Mouse (Mus musculus) large intestine, adult 2 months (tissue): ENCODE results near the gene Tmem117. TPM values are rescaled to one million over a fixed set of nuclear protein-coding genes. Genes with fewer than 3 reads are reported as not detected.

Source experiments
- DNase-seq: peaks from one replicate; pipeline ENCODE4 v3.0.0-alpha.2; 2012; ENCODE audit warnings: low read depth, low spot score
- WGBS: fragments of 180-500 bp; shearing (Covaris S2); methylation state at CpG from one replicate; pipeline ENCODE4 v1.1.7; 2018; 5-methylcytosine and 5-hydroxymethylcytosine counted together
- polyA plus RNA-seq: library from polyadenylated mRNA; depleted of rRNA; stranded (reverse); fragments of >200 nt; gene quantifications from 2 replicates; pipeline ENCODE4 v1.2.3, GENCODE M21; 2012; rRNA removed

Gene Tmem117
- 16.0 and 18.7 TPM in 2 replicates for polyA plus RNA-seq

DNA sequence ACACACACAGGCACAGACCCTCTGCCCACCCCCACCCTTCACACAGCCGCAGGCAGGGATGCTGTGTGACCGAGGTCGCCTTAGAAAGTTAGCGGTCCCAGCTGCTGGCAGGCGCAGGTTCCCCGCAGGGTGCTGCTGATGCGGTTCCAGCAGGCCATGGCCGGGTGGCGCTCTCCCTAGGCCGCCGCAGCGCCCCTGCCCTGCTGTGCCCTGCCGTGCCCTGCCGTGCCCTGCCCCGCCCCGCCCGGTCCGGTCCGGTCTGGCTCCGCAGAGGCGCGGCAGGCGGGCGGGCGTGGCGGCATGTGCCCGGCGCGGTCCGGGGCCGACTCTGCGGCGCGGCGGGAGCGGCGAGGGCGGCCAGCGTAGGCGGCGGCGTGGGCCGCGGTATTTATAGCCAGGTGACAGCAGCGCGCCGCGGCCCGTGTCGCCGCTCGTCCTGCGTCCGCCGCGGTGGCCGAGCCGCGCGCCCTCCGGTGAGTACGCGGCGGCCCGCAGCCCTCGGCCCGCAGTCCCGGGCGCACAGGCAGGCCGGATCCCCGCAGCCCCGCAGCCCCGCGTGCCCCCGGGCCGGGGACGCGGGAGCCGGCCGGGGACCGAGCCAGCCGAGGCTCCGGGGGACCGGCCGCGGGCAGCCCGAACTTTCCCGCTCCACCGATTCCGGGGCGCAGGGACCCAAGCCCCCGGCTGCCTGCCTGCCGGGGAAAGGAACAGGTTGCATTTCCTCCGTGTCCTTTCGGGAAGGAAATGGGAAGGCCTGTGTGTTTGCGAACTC, at the start of gene Tmem117:
Gene Tmem117, plus strand, starts transcription at position 403 of the 772 bp plus-strand sequence.
- 1% methylated on average over 83 of the region's 96 CpGs for WGBS
- peak; percentile 39 for DNase-seq

DNA sequence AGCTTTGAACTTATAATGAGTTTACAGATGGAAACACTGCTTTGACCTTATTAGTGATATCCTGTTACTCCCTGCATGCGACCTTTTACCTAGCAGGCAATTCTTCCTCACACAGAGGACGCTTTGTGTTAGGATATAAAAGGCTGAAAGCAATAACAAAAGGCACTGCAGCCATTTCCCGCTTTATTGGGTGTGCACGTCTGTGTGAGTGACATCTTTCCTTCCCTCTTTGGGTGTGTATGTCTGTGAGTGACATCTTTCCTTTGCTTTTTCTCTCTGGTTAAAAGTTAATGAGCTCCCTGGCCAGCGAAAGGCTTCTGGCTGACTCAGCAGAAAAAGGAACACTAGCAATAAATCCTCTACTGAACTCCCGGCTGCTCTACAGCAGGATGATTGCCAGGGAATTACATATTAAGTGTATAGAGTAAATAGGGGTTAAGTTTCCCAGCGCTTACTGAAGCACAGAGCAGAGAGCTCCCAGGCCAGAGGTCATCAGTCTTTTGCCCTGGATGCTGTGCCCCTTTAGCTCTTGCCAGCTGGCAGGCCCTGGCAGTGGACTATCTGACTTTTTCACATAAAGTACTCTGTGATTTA, 46.9 kb upstream of the Tmem117 start:
- 24% methylated on average over 7 of the region's 7 CpGs for WGBS
- DNase-seq = no peak

DNA sequence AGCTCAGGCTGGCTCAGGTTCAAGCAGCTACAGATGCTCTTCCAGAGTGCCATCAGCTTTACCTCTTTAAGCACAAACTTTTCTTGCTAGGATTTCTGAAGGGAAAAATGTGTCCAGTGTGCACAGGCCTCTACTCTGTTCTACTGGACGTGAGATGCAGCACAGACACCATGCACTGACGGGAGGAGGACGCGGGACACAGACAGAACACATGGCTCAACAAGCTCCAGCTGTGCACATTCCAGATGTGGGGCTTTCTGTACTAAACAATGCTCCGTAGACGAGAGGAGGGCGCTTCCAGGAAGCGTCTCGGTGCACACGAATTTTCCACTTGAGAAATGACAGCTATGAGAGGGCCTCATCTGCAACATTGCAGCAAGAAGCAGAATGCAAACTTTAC, 45.9 kb upstream of the Tmem117 start:
- WGBS = 70% methylated on average over 10 of the region's 10 CpGs
- no peak for DNase-seq

DNA sequence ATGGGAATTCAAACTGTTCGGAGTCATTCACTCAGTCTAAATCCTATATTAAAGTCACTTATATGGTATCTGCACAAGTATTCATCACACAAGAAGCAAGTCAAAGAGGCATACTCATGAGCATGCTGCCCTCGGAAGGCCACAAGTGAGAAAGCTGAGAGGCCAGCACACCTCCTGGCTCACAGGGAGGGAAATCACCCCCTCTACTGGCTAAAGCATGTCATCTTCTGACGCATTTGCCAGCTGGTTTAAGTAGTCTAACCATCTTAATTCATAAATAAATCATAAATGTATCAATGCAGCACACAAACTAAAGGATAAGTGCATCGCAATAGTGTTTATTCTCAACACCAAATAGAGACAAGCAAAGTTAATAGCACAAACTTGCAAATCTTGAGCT, 44.3 kb upstream of the Tmem117 start:
- DNase-seq = no peak
- WGBS = 71% methylated on average over 4 of the region's 4 CpGs

DNA sequence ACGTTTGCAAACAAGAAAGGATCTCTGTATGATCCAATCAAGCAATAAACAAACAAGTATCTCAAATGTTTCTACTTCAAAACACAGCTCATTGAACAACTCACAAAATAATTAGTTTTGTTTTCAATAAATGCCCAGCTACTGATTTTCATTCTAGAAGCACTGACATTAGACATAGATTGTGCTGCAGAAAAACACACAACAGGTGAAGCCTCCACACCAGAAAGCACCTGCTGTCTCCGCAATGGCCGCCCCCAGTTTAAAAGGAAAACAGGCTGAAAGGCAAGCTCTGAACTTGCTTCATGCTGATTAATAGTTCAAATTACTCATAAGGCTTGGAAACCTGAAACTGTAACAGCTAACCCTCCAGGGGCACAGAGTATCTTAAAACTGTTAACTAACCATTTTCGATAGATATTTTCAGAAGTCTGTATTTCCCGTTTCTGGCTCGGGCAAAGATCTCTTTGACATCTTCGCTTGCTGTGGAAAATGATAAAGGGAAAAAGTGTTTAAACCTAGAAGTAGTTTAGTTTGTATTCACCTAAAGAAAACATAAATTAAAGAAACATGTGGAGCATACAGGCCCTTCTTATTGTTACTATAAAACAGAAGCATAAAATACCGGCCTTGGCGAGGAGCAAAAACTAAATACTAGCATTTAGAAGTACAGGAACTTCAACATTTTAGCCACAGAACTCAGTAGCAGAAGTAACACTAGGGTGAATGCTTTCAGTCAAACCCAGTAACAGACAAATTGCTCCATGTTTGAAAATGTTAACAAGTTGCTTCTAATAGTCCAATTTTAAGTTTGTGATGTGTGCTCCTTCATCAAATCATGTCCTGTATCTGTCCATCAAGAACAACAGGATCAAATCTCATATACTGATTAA, 41.0 kb upstream of the Tmem117 start:
- 47% methylated on average over 9 of the region's 9 CpGs for WGBS
- no peak for DNase-seq

DNA sequence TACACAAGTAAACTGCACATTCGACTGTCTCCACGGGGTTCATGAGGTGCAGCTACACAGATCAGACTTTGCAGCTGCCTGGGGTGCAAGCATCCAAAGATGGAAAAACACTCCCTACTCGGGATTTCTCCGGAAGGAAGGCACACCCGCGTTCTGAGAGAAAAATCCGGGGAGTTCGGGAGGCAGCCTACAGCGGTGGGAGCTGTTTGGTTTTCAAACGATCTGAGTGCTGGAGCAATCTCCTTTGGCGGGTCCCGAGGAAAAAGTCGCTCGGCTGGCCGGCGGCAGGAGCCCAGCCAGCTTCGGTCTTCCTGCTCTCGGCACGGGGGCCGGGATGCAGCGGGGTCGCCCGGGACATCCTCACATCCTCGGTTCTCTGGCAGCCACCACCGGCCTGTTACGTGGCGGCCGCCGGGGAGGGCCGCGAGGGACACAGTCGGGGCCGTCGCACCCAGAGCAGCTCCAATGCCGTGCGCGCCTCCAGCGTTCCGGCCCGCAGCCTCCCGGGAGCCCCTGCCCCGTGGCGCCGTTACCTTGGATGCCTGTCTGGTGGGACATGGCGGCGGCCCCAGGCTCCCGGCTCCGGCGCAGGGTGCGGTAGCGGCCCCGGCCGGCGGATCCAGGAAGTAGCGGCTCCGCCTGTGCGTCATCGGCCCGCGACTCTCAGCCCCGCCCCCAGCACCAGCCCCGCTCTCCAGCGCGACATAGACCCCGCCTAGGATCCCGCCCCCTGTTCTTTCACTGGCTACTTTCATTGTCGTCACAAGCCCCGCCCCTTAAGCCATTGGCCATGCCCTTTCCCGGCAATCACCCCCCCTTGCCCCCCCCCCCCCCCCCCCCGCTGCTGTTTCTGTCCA, 39.6 kb upstream of the Tmem117 start, which contains the start of gene Twf1:
Gene Twf1, minus strand, starts transcription at position 671 of the 857 bp plus-strand sequence.
- WGBS = 1% methylated on average over 69 of the region's 70 CpGs
- peak; percentile 90 for DNase-seq

DNA sequence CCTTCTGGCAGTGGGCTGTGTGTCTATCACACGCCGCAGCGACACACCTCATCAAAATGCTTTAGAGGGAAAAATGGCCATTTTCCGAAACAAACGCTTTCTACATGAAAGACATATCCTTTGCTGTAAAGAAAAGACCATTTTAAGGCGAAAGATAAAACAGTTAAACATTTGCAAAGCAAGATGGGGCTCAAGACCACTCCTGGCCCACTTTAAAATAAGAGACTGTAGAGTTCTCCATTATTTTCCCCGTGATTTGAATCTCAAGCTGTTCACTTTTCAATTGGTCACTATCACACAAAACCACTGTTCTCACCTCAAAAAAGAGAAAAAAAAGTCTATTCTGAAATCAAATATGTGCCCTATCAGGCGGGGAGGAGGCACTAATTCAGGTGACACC, 38.9 kb upstream of the Tmem117 start:
- WGBS = 9% methylated on average over 8 of the region's 8 CpGs
- no peak for DNase-seq

DNA sequence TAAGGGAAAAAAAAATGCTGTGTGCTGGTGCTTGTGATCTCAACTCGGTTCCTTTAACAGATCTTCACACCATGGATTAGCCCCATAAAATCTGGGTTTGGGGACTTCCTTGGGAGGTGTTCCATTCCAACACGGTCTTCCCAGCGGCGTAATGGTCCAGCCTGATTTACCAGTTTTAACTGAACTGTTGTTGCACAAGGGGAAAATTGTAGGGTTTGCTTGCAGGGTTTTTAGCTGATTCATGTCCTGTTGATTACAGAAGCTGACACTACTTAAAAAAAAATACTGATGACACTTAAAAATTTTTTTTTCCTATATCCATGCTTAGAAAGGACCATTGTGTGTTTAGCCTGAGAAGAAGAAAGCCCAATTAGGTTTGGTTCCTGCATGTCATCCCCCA, 37.7 kb upstream of the Tmem117 start:
- 29% methylated on average over 4 of the region's 4 CpGs for WGBS
- no peak for DNase-seq

DNA sequence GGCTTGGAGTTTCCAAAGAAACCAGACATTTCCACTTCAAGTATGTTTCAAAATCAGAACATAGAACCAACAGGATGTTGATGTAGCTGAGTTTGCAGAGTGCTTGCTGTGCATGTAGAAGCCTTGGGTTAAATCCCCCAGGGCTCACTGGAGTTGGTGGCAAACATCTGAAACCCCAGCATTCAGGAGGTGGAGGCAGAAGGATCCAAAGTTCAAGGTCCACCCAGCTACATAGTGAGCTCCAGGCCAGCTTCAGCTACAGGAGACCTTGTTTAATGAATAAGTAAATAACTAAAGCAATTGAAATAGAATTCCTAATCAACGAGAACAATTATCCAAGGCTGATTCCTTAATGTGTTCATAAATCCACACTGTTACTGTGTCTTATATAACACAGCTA, 35.4 kb upstream of the Tmem117 start:
- no peak for DNase-seq
- WGBS = 35% methylated on average over 1 of the region's 1 CpGs

DNA sequence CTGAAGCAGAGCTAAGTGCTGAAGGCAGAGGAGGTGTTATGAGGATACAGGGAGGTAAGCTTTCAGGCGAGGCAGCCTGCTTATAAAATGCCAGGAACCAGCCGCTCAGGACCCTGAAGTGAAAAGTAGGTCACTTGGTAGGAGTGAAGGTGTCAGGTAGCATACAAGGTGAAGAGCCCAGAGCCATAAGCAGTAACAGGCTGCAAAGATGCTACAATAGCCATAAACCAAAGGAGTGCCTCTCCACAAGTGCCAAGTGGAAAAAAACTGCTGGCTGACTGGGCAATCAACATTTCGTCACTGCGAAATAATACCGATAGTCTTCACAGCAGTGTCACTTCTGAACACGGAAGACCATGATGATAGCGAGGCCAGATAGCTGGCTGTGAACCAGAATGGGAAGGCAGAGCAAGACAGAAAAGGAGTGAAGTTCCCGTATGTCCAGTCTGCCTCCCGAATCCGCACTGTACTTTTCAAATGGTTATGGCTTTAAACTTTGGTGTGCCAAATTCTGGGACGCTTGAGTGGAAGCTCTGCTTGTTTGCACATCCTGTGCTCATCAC, 28.8 kb upstream of the Tmem117 start:
- no peak for DNase-seq
- 30% methylated on average over 11 of the region's 11 CpGs for WGBS

DNA sequence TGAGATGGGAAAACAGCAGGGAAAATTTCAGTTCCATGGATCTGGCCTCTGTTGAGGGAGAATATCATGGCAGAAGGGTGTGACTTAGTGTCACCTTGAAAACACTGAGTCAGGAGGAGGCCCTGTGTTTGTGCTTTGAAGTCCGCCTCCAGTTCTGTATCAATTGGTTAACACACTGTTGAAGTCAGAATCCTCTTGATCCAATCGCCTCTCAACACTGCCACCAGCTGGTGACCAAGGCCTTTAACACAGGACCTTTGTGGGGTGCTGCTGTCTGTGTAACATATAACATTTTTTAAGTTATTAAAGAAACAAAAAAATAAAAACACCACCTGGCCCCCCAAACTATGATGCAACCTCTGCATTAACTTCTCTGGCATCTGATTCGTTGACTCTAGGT, 27.7 kb upstream of the Tmem117 start:
- 14% methylated on average over 3 of the region's 3 CpGs for WGBS
- DNase-seq = no peak

DNA sequence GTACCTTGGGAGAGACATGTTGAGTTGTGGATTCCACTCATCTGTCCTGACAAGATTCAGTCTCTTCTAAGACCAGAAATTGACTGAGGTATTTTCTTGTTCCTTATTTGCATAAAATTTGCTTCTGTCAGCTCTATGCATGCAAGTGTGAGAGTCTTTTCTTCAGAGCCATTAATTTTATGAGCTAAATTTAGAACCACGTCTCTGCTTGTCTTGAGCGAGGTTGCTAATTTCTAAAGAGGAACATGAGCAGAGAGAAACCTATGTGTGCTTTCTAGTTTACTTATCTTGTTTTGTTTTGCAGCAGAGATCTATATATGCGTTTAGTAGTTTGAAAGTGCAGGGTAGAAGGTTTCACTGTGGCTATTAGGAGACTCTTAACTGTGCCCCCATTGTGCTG, 26.6 kb upstream of the Tmem117 start:
- DNase-seq = no peak

DNA sequence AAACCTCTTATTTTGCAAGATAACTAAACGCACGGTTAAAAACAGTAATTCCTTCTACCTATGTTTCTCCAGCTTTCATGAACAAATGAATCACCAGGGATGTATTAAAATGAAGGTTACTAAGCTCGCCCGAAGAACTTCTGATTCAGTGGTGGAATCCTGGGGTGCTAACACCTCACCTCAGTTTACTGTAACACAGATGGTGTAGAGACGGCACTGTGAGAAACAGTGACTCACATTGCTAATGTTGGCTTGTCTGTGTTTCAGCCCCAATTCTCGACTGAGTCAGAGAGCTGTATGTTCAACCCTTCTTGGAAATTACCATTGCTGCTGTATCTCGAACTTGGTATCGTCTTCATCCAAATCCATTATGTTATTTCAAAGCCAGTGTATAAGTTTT, 21.3 kb upstream of the Tmem117 start:
- no peak for DNase-seq
- 93% methylated on average over 8 of the region's 8 CpGs for WGBS

More for the DNA sequence above, 26.6 kb upstream of the Tmem117 start:
- WGBS = 75% methylated on average over 3 of the region's 3 CpGs

DNA sequence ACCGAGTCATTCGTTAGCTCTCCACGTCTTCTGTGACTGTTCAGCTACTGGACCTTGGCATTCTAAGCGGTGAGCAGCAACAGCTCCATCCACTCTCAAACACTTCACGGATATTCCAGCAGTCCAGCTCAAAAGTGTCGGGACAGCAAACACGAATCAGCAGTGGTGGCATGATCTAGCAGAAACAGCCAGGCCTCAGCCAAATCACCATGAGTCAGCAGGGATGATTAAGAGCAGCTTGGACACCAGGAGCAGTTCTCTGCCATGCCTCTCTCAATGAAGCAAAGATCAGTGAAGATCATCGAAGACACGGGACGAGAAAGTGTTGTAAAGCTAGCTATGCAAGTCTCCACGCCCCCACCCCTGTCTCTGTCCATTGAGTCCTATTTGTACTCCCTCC, 13.0 kb upstream of the Tmem117 start:
- DNase-seq = no peak
- 90% methylated on average over 11 of the region's 11 CpGs for WGBS

DNA sequence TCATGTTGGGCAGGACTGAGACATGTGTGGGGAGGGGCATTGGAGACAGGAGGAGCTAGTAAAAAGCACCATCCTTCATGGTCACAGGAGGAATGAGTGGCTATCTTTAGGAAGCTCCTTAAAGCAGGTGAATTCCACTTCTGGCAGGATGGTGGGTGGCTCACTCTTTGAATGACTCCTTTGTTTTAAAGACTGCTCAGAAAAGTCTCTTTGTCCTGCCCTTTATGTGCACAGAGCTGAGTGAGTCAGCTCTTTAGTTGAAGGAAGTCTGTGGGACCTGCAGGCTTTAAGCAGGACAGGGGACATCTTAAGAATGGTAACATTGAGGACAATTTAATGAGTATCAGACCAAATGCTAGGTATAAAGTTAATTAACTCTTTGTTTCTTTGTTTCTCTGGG, 8.1 kb upstream of the Tmem117 start:
- no peak for DNase-seq

DNA sequence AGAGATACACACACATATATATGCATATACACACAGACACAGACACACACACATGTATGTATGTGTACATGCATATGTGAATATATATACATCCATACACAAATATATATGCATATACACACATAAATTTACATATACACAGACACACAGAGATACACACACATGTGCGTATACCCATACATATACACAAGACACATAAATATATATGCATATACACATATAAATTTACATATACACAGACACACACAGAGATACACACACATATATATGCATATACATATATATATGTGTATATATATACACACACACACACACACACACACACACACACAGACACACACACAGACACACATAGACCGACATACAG, 586 bp upstream of the Tmem117 start:
- DNase-seq = no peak
- 54% methylated on average over 2 of the region's 2 CpGs for WGBS

DNA sequence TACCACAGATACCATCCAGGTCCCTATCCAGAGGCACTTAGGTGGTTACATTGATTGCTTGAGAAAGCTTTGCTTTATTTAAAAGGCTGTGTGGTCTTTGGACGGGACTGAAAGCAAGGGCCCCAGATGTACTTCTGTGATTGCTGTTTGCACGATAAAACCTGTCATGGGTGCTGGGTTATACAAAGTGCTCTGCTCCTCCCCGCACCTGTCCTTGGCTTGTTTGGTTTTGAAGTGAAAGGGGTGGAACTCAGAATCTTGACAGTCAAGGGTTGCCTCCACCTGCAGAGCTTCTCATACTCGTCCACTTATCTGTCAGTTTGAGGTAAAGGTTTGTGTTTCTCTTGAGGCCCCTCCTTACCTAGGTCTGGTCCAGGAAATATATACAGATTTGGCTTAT, 1.5 kb downstream of the Tmem117 start:
- no peak for DNase-seq
- WGBS = 34% methylated on average over 4 of the region's 4 CpGs

DNA sequence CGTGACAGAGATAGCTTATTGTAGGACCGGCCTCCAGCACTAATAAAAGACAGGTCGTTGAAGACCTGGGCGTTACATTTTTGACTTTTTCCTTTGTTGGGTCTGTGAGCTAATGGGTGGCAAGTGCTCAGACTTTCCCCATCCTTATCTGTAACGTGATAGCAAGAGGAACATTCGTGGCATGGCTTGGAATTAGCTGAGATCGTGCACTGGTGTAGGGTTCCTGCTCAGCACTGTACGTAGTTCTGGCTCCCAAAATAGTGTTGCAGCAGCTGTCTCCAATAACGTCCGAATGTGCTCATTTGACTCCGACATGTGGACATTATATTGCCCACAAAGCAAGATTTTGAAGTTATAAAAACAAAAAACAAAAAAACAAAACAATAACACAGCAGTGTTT, 5.5 kb downstream of the Tmem117 start:
- DNase-seq = no peak
- WGBS = 77% methylated on average over 11 of the region's 11 CpGs

DNA sequence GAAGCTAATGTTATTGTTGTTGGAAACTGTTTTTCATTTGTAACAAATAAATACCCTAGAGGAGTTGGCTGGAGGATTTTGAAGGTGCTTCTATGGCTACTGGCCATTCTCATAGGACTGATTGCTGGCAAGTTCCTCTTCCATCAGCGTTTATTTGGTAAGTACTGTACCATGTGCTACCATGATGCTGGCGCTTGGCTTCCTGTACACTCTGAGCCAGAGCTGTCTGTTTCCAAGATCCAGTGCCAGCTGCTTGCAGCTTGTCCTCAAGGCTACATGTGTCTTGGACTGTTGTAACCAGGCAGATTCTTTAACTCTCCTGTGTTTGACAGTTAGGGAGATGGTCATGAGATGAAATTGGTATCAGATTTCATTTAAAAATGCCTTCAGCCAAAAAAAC, 9.2 kb downstream of the Tmem117 start:
- no peak for DNase-seq
- 71% methylated on average over 2 of the region's 2 CpGs for WGBS
